Mouse (Mus musculus) MEL-GATA-1-ER (cell line): ENCODE data around the gene G6pc2.

Source experiments
- DNase-seq: peaks from one replicate; pipeline ENCODE4 v3.0.0-alpha.2; 2012; ENCODE audit warnings: low read depth; ENCODE audit errors: extremely low read depth

G6pc2 gene

GRCm38 (mm10) chr2:69234976-69235678 is 24.3 kb downstream of the G6pc2 start:
- no peak for DNase-seq

DNA sequence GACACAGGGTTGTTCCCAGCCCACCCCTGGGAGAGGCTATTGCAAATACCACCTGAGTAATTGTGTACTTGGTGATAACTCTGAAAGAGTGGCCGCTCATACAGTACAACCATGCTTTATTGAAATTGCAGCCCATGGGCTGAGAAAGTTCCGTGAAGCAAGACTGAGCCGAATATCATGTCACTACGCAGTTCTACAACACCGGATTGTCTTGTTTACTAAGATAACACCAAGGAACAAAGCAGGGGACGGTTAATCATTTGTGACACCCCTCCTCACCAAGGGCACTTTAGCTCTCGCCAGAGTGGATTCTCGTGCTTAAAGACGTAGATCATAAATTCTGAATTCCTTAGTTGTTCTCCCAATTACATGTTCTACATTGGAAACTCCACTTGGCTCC is 28.4 kb downstream of the G6pc2 start:
- DNase-seq = no peak

DNA sequence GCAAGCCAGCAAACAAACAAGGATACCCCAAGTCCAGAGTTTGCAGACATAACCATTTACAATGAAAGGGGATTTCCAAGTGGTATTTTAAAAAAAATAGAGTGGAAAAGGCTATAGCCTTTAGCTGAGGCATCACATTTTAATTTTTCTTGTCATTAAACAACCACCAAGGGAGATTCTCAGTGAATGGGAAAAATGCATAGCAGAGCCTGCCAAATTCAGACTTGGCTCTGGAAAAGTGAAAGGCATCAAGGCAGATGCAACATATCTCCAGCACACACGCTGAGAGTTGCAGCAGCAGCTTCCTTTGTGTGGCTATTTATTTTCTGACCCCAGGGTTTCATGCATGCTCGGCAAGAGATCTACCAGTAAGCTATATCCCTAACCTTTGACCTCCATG is 34.1 kb downstream of the G6pc2 start:
- no peak for DNase-seq

DNA sequence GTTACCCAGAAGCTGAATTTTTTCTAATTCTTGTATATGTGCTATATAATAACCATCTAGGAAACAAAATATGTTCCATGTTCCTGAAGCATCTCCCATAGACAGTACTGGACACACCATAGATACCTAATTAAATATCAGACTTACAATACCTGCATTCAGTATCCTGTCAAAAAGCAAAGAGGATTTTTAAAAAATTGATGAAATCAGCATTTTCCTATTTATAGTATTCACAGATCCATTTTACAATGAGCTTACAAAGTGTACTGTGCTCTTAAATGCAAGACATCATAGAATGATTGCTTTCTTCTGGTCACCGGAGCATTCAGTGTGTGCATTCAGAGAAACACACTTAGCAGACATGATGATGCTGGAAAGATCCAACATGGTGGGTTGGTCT is 36.2 kb downstream of the G6pc2 start:
- DNase-seq = no peak

DNA sequence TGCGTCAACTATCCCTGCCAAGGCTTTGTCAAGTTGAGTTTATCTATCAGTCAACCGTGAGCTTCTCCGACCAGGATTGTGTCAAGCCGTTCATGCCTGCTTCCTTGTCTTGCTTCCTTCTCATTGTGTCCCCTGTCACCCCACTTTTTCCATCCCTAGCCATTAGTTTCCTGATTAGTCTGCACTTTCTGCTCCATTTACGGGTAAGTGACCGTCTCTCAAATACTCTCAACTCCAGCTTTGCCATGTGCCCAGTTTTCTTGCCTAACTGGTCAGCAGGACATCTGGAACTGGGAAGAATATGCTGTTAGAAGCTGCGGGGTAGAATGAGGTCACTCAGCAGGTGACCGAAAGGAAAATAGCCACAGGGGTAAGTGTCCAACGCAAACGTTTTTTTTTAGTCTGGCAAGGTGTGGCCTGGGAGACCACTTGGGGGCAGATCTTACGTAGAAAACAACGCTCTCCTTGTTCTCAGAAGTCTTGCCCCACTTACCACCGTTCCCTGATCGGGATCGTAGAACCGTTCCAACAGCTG is 37.4 kb downstream of the G6pc2 start:
- no peak for DNase-seq

DNA sequence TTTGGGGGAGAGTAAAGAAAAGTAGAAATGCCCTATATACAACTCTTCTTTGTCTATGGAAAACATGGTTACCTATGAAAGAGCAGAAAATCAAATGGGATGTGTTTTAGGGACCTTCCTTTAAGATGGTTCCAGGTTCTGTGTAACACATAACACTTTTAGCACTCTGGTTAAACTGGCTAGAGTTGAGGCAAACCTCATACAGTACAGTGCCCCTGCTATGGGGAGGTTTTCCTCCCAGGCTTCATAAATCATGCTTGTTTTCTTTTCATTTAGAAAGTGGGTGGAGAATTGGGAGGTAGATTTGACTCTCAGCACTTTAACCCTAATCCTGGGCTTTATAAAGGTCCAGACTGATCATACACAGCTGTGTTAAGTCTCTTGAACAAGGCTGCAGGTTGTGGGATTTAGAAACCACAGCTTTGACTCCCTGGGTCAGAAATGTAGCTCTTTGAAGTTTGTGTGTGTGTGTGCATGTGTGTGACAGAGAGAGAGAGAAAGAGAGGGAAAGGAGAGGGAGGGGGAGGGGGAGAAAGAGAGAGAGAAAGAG is 53.3 kb downstream of the G6pc2 start:
- DNase-seq = no peak

GRCm38 (mm10) chr2:69275875-69276274 is 65.0 kb downstream of the G6pc2 start:
- DNase-seq = no peak
